Mouse (Mus musculus) CD4-positive, CD25-positive, alpha-beta regulatory T cell, adult 2 months (primary cell): ENCODE data around the gene Zfhx3.
A peak's percentile ranks its signal among the peaks of the same experiment; 100 is the strongest.

ENCODE experiments used
- DNase-seq: peaks from one replicate; pipeline ENCODE4 v3.0.0-alpha.2; 2012; ENCODE audit warnings: low read depth, low spot score

The Zfhx3 gene

DNA sequence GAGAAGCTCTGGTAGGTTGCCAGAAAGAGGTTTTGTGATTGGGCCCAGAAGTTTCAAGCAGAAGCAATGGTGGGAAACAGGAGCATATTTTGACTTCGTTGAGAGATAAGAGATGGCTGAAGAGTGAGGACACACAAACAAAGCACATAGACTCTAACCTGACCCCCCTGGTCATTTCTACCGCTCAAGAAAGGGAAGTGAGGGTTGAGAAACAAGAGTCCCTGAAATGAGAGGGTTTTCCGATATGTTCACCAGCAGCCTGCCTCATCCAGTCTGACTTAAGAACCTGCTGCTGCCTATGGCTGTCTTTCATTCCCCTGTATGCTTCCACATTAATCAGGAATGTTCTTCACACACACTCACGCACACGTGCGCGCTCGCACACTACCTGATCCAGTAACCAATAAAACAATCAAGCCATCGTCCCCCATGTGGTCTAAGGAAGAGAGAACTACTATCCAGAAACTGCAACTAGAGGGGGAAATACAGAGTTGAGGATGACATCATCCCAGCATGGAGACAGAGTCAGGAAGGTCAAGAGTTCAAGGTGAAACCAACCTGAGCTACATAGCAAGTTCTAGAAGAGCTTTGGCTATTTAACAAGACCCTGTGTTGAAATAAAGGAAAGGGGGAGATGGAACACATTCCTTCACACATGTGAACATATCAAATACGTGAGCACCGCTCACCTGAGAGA is 649.7 kb downstream of the Zfhx3 start:
- no peak for DNase-seq

DNA sequence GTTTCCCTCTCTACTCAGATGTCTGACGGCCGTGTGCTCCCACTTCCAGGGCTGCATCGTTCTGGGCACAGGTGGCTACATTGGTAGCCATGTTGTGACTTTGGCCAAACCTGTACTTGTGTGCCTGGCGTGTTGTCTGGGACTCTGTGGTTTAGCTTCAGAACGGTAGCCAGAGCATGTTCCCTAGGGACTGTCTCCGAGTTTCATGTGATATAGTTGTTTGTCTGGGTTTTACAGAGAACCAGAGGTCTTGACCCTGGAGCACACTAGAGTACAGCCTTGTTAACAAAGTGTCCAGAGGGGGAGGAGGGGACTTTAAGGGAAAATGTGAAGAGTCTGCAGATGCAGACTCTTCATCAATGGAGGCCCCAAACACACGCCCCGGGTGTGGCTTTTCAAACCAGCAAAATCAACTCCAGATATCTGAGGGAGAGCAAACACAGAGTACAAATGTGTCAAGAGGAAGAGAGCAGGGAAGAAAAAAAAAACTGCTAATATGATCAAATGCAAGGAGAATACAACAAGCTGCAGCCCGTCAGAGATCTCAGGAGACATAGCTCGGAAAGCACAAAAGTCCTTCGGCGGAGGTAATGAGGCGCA is 650.6 kb downstream of the Zfhx3 start:
- no peak for DNase-seq

DNA sequence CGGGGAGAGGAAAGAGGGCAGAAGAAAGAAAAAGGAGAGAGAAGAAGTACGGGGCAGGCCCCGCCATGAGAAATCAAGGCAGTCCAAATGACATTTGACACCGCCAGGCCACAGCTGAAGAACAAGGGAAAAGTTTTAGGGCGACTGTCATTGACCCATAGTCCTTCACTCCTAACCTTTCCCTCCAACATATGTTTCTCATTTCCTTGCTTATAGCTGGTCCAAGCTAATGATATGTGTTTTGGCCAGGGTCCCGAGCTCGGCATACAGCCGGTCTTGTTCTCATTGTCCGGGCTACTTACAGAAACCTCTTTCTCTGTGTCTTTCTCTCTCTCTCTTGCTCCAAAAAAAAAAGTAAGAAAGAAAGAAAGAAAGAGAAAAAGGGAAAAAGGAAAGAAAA is 651.4 kb downstream of the Zfhx3 start:
- DNase-seq = no peak

DNA sequence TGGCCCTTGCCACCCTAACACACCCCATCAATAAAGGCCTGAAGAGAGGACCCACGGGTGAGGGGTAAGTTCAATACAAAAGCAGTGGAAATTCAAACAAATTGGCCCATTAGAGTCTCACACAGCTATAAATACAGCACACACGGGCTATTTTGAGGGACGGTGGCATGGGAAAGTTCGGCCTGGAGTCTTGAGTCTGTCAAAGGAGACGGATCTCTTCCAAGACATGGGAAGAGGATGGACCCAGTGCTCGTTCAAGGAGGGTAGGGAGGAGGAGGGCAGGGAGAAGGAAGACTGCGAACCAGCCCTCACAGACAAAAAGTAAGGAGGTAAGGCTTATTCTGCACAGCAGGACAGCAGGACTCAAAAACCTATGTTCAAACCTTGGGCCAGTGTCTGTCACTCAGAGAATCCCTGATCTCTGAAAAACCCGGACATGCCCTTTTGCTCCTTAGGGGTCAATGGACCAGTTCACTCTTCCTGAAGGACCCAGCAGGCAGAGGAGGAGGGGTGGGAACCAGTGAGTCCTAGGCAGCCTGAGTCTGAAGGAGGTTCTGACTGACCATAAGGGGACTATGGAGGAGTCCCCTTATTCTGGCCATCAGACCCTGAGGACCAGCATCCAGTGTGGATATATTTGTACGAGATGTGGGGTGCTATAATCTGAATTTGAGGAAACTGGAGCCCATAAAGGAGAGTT is 652.1 kb downstream of the Zfhx3 start:
- DNase-seq = no peak

DNA sequence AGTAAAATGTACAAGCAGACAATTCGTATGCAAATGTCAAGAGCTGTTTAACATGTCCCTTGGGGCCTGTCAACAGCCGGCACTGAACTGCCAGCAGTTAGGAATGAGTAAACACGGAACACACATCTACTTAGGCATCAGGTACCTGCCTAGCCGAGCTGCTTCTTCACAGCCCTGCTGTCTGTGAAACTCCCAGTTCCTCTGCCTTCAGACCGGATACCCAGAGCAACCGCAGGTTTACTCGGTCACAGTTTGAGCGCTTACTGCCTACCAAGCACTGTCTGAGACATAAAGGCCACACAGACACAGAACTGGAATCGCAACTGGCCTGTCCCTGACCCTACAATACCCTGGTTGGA is 652.6 kb downstream of the Zfhx3 start:
- peak; percentile 37 for DNase-seq

DNA sequence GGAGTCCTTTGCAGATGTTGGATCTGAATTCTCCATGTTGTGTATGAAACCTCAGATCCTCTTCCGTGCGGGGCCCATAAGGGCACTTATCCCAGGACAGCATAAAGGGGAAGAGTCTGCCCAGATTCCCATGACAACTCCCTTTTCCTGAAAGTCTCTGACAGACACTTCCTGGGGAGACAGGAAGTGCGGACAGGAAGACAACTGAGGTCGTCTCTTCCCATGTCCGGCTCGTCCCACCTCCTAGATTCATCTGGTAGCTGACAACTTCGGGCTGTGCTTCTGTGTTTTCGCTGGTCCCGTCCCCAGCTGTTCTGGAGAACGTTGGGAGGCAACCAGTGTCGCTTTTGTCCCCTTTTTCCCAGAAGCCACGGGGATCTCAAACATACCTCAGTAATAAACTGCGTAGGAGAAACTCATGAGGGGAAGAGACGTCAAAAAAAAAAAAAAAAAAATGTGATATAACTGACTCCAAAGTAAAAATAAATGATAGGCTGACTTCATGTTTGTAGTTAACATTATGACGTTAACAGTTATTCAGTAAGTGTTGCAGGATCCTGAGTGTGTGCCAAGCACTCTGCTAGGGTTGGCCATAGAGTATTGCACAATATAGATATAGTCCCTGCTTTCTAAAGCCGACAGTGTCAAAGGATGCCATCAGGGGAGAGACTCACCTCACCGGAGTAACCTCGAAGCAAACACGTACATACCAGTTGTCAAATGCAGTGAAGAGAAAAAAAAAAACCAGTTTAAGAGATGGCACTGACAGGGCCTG is 653.5 kb downstream of the Zfhx3 start:
- DNase-seq = no peak

DNA sequence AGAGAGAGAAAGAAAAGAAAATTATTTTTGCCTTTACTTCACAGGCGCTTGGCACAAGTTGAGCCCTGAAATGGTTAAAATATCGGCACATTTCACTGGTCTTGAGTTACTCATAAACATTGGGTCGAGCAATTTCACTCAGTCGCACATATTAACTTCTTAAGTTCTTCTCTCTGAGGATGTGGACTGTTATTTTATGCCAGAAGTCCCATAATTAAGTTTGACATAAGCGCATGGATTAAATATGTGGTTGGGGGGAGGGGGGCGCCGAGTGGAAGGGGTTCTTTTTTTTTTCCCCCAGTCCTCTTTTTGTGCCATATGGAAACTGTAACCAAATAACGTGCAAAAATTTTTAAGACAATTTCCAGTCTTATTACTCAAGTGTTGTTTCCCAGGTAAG is 656.6 kb downstream of the Zfhx3 start:
- no peak for DNase-seq

DNA sequence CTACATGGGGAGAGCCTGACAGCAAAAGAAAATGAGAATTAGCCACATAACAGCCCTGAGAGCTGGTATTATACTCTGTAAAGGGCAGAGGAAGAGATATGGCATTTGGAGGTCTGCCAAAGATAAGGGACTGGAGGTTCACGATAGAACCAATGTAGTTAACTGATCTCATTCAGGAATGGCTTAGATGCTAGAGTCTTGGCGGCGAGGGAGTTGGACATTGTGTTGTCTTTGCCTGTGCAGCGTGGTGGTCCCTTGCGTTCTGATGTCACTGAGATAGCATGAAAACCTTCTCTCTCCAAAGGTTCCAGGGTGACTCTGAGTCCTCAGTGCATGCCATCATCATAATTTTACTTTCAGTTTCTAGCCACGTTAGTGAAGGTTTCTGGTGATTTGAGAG is 657.1 kb downstream of the Zfhx3 start:
- peak; percentile 3 for DNase-seq

DNA sequence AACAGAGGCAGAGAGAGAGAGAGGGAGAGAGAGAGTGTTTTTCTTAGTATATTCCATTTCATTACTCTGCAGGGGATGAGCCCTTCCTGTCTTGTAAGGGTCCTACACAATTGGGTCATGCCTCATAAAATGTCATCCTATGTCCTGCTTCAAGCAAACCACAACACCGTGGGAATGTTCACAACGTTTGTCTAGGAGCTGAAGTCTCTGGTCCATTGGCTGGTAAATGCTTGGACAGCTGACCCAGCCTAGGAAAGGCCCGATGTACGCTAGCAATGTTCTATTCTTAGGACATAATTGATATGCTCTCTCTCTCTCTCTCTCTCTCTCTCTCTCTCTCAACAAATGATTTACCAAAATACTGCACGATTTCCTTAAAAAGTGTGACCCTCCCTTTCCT is 666.2 kb downstream of the Zfhx3 start:
- no peak for DNase-seq

DNA sequence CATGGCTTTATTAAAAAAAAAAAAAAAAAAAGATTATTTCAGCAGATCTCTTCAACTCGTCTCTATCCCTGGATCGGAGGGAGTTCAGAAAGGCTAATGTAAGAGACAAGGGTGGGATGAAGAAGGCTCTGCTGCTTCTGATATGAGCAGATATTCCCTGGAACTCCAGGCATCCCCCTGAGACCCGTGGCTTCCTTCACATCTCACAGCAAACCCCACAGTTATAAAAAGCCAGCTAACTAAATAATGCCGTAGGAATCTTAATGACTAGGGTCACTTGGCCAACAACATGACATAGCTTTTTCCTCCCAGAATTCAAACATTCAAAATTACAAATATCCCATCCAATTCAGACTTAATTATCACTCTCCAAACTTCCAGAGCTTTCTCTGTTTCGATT is 666.7 kb downstream of the Zfhx3 start:
- DNase-seq = no peak

DNA sequence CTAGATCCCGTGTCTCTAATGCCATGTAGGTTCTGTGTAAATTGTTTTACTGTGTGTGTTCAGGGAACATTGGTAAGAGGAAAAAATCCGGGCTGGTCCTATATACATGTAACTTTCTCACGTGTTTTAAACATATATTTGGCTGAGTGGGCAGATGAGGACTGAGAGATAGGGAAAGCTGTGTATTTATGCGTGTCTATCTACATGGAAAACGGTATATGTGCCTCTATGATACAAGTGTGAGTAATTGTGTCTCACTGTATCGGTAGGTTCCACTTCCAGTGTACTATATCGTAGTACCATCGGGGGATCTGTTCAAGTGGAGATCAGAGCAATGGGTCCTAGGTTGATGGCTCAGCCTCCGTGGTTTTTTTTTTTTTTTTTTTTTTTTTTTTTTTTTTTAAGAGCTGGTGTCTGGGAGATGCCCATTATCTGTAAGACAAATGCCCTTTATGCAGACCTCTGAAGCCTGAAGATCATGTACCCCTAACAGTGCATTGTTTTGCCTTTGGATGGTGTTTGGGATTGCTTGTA is 668.8 kb downstream of the Zfhx3 start:
- DNase-seq = no peak

DNA sequence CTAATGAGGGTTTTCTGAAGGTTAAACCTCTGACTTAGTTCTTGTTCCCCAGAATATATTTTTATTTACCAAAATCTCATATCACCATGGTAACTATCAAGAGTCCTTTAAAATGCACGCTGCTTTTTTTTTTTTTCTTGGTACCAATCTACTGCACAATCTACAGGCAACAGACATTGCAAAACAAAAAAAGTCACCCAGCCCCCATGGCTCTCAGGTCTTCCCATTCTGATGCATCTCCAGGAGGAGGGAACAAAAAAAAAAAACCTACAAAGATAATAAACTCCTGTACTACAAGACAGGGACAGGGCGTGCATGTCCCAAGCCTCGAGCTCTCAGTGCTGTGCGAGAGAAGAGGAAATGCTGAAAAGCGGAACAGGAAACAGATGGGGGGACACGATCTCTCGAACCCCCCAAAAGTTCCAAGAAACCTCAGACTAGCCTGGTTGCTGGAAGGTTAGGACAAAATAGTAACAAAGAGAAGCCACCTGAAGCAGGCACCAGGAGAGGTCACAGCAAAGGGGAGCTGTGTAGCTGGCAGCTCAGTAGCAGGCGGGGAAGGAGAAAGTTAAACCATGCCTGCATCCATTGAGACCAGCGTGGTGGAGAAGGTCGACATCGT is 669.5 kb downstream of the Zfhx3 start:
- peak; percentile 13 for DNase-seq

DNA sequence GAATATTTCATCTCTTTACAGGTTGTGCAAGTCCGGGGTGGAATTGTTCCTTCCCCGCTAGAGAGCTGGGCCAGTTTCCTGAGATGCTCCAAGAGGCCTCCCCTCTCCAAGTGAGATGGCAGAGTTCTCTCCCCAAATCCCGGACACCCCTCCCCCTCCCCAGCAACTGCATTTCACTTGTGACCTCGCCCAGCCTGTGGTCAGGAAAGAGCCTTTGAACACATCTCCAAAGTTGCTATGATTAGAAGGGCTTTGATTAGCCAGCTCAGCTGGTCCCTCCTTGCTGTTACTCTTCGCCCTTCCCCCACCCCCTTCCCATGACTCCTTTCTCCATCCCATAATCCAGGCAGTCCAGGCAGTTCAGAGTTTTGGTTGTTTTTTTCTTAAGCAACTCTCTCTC is 670.4 kb downstream of the Zfhx3 start:
- DNase-seq = no peak

DNA sequence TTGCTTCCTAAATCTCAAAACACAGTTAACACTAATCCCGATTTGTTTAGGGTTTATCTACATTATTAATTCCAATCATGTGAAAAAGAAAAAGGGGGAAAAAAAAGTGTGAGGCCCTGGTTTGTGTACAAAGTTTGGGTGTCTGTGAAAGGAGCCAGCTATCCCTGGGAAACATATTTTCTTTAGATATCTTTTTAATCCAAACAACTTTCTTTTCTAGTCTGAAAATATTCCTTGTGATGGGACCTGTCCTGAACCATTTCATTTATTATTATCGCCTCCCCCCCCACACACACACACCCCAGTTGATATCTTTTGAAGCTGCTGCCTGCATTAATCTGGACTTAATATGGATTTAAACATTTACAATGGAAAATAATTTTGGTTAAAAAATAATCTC is 670.8 kb downstream of the Zfhx3 start:
- no peak for DNase-seq

DNA sequence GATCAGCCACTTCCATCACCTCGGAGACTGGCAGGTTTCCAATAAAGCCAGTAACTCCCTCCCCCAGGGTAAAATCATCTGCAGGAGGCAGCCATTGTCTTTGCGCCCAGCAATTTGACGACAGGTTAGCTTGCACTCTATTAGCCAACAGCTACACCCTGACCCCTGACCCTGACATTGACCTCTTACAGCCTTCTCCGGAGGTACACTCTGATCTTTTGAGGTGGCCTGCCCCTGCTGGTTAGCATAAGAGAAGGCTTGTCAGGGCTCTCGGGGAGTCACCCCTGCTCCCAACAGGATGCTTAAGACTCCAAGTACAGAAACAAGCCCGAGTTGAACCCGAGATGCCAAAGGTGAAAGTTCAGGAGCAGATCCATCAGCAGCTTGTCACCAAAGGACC is 678.9 kb downstream of the Zfhx3 start:
- DNase-seq = no peak

DNA sequence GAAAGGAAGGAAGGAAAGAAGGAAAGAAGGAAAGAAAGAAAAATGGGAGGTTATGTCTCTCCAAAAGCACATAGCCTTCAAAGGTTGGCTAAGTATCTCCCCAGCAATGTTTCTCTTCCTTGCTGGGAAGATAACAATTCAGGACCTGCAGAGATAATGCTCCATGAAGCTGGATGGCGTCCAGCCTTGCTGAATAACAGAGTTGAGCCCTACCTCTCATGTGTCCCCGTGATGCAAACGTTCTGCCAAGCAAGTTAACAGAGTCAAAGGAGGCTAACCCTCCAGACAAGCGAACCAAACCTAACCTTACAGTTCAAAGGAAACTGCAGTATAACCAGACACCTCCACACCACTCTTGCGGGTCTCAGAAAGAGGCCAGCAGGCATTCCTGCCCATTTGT is 681.2 kb downstream of the Zfhx3 start:
- no peak for DNase-seq

DNA sequence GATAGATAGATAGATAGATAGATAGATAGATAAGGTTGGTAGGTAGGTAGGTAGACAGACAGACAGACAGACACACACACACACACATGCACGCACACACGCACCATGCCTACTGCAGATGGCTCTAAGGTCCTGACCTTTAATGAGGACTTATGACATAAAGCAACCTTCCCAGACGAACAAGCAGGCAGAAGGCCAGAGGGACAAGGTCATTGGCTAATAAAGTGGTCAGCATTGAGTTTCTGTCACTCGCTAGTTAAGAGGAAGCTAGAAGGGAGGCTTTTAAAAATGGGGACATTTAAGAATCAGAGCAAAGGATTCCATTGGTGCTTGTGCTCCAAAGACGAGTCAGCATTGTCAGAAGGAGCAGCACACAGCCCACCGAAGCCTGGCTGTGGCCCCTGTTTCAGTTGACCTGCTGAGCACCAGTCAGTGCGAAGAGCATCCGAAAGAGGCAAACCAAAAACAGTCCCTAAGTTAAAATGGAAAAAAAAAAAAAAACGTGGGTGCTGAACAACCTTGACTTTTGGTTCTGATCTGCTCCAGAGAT is 683.2 kb downstream of the Zfhx3 start:
- no peak for DNase-seq

DNA sequence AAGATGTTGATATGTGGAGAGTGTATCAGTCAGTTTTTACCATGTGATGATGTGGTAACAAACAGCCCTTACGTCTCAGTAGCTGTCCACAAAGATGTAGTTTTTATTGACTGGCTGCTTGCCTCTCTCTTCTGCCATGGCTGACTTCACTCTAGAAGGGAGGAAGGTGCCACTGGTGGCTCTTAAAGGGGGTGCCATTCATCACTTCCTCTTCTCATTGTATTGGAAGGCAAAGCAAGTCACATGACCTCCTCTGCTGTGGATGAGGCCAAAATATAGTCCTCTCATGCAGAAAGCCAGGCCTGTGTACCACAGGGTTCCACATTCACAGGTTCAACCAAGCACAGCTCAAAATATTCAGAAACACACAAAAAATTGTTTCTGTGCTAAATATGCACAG is 688.6 kb downstream of the Zfhx3 start:
- no peak for DNase-seq

DNA sequence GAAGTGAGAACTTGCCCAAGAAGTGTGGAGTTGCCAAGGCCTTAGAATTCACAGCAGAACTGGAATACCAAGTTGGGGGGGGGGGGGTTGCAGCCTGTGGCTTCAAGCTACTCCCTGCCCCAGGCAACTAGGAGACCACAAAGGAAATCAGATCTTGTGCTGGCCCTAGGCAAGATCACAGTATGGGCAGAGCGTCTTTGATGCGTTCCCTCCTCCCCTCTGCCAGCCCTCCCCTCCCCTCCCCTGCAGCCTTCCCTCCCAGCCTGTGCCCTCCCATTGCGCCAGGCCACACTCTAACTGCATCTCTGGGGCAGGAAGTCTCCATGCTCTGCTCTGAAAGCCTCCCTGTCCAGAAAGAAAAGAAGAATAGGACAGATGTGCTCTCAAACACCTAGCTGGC is 691.8 kb downstream of the Zfhx3 start:
- DNase-seq = no peak

DNA sequence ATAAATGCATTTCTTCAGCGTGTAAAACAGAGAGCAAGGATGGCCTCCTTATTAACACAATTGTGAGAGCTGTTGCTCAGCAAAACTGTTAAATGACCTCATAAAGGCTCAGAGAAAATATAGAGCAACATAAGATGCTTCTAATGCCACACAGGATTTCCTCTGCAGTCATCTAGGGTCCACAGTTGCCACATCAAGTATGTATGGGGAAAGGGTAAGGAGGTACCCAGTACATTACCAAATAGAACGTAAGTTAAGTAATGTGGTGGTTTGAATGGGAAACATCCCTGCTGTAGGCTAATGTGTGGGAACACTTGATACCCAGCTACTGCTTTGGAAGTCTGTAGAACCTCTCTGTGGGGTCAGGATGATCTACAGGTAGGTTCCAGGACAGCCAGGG is 695.4 kb downstream of the Zfhx3 start:
- no peak for DNase-seq

DNA sequence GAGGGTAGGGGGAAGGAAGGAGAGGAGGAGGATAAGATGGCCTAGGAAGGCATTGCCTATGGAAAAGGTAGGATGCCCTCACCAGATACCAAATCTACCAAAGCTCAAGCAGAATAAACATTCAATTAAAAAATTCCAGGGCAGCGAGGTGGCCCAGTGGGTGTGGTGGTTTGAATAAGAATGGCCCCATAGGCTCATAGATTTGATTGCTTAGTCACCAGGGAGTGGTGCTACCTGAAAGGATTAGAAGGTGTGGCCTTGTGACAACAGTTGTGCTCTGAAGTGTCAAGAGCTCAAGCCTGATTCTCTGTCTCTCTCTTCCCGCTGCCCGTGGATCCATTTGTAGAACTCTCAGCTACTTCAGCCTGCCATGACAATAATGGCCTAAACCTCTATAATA is 703.2 kb downstream of the Zfhx3 start:
- DNase-seq = no peak

DNA sequence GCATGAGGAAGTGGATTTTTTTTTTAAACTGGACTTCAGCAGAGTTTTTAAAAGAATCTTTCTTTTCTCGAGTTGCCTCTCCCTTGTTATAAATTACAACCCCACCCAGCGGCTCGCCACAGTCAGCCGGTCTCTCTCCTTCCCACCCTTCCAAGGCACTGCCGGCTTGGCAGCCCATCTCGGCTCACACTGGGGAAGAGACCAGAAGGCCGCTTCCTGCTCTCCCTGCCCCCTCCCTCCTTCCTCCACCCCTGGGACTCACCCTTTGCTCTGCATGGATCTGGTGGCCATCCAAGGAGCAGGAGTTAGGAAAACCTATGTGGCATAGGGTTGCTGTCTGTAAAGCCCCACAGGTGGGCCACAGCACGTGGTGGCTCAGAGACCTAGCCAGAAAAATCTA is 705.1 kb downstream of the Zfhx3 start:
- no peak for DNase-seq
